Mouse (Mus musculus) midbrain, embryonic 12.5 days (tissue): ENCODE measurements around the gene Nos1ap. TPM values are rescaled to one million over a fixed set of nuclear protein-coding genes. Genes with fewer than 3 reads are reported as not detected.

Experiments
- ATAC-seq: fragments of 200-750 bp; cut with Nextera tagmentation; 2 replicates; pipeline ENCODE4 v1.8.0; 2017; ENCODE audit warnings: low read depth, moderate TSS enrichment, moderate library complexity; ENCODE audit not compliant: low FRiP score
- H3K27ac ChIP-seq: fragments of 300-500 bp; sonication (generic); replicated peaks from 2 replicates; pipeline ENCODE4 v1.5.1; 2016; ENCODE audit warnings: mild to moderate bottlenecking
- H3K27me3 ChIP-seq: fragments of 300-500 bp; sonication (generic); 2 replicates; pipeline ENCODE4 v1.6.1; 2016; ENCODE audit warnings: mild to moderate bottlenecking
- H3K36me3 ChIP-seq: fragments of 300-500 bp; sonication (generic); 2 replicates; pipeline ENCODE4 v1.6.1; 2016
- H3K4me1 ChIP-seq: fragments of 300-500 bp; sonication (generic); 2 replicates; pipeline ENCODE4 v1.6.1; 2016
- H3K4me2 ChIP-seq: fragments of 300-500 bp; sonication (generic); replicated peaks from 2 replicates; pipeline ENCODE4 v1.6.1; 2016; ENCODE audit warnings: mild to moderate bottlenecking, moderate library complexity
- H3K4me3 ChIP-seq: fragments of 300-500 bp; sonication (generic); 2 replicates; pipeline ENCODE4 v1.5.1; 2016; ENCODE audit warnings: mild to moderate bottlenecking
- H3K9ac ChIP-seq: fragments of 300-500 bp; sonication (generic); replicated peaks from 2 replicates; pipeline ENCODE4 v1.6.1; 2016; ENCODE audit warnings: mild to moderate bottlenecking, moderate library complexity
- H3K9me3 ChIP-seq: fragments of 300-500 bp; sonication (generic); 2 replicates; pipeline ENCODE4 v1.6.1; 2016; ENCODE audit warnings: mild to moderate bottlenecking
- WGBS: fragments of 180-500 bp; shearing (Covaris S2); methylation state at CpG from one replicate; pipeline ENCODE4 v1.1.7; 2016; 5-methylcytosine and 5-hydroxymethylcytosine counted together
- polyA plus RNA-seq: library from polyadenylated mRNA; unstranded; fragments of >200 nt; fragmentation: Nextera tagmentation; extraction: Ambion mirVana; gene quantifications from 2 replicates; pipeline ENCODE4 v1.2.1, GENCODE M21; 2016

Nos1ap gene
- polyA plus RNA-seq, 1 experiment from 2014 or later: 11.9 TPM

GRCm38 (mm10) chr1:170293257-170293656 is 296.4 kb downstream of the Nos1ap start:
- Histone ChIP-seq H3K27me3 (no peaks in the 10 kb centered on the region), H3K4me1 (peaks cover 6% of the 10 kb centered on the region; the same call in 1 of the 2 replicates), H3K36me3 (no peaks in the 10 kb centered on the region), H3K4me3 (no peak overlapping the region), H3K4me2 (no peak overlapping the region), H3K9me3 (no peaks in the 10 kb centered on the region), H3K27ac (no peak overlapping the region), H3K9ac (no peak overlapping the region)
- peak; percentile 34; the same call in 1 of the 2 replicates for ATAC-seq
- 60% methylated on average over 5 of the region's 5 CpGs for whole genome bisulfite sequencing

DNA sequence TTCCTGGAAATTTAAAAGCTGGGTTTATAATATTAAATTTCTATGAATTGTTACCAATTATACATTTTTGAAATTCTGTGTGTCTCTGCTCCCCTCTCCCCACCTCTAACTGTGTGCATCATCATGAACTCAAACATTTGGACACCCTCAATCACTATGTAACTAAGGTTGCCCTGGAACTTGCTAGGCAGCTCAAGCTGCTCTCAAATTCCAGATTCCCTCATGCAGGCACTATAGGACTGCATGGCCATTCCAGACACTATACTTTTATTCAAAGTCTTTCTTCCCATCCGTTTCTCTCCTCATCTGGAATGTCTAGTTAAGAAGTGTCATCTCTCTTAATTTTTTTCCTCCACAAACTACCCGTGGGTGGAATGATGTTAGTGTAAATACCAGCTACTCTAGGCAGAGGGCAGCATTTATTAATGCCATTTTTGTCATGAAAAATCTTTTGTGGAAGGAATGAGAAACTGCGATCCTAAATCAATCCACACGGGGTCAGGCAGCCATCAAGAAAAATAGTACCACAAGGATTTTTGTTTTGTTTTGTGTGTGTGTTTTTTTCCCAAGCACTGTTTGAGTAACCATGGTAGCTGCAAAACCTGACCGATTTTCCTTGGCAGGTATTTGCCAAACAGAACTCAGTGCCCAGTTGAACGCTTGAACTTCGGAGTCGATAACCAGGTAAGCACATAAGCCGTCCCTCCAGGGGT is 297.3 kb downstream of the Nos1ap start:
- Histone ChIP-seq H3K4me2 (no peak overlapping the region), H3K36me3 (no peaks in the 10 kb centered on the region), H3K9me3 (no peaks in the 10 kb centered on the region), H3K27me3 (no peaks in the 10 kb centered on the region), H3K27ac (no peak overlapping the region), H3K4me3 (no peak overlapping the region), H3K4me1 (peaks cover 6% of the 10 kb centered on the region; the same call in 1 of the 2 replicates), H3K9ac (no peak overlapping the region)
- 41% methylated on average over 9 of the region's 9 CpGs for WGBS
- ATAC-seq: no peak

DNA sequence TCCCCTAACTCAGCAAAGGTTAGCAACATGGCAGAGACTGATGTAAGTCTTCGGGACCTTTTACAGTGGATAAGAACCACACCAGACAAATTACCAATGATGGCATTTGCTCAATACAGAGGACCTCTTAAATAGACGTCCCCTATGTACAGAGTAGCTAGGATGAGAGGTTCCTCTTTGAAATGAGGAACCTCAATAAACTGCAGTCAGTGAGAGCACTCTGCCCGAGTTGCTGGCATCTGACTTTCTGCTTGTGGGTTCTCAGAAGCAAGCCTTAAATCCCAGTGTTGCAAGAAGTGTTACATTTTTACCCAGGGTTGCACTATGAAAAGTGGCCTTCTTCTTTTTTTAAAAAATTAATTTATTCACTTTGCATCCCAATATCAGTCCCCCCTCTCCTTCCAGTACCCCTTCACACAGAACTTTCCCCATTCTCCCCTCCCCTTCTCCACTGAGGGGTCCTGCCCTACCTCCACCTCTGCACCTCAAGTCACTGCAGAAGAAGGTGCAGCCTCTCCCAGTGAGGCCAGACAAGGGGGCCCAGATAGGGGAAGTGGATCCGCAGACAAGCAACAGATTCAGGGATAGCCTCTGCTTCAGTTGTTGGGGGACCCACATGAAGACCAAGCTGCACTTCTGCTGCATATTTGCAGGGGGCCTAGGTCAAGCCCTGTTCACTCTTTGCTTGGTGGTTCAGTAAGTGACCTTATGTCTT is 307.1 kb downstream of the Nos1ap start:
- Histone ChIP-seq H3K27ac (no peak overlapping the region), H3K9me3 (no peaks in the 10 kb centered on the region), H3K36me3 (no peaks in the 10 kb centered on the region), H3K27me3 (no peaks in the 10 kb centered on the region), H3K4me3 (no peak overlapping the region), H3K4me1 (no peaks in the 10 kb centered on the region), H3K4me2 (no peak overlapping the region), H3K9ac (no peak overlapping the region)
- WGBS: 83% methylated on average over 4 of the region's 4 CpGs
- no peak for ATAC-seq

DNA sequence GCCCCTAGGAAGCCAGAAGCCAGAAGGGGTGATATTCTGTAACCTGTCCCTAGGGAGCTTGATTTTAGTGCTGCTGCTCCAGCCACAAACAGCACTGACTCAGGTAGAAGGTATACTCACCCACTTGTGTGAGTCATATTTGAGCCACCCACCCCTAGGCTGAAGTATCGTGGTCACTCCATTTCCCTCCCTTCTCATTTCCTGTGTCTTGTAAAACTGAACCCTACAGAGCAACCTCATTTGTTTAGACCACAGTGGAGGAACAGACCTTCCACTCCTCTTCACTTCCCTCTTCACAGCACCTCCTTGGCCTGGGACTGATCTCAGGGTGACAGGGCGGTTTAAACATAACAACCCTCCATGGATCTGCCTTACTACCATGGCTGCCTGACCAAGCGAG is 312.6 kb downstream of the Nos1ap start, which contains the start of gene Sh2d1b1:
Sh2d1b1 (plus strand) TSS at position 305 of the 400 bp plus-strand sequence.
- H3K27me3 ChIP-seq: no peaks in the 10 kb centered on the region
- no peaks in the 10 kb centered on the region for H3K36me3 ChIP-seq
- H3K4me1 ChIP-seq: no peaks in the 10 kb centered on the region
- H3K4me3 ChIP-seq: no peak within 1 kb of the TSS
- no peaks in the 10 kb centered on the region for H3K9me3 ChIP-seq
- 91% methylated on average over 3 of the region's 3 CpGs for WGBS
- no peak within 1 kb of the TSS for H3K27ac ChIP-seq
- no peak within 1 kb of the TSS for H3K9ac ChIP-seq
- H3K4me2 ChIP-seq: no peak within 1 kb of the TSS
- ATAC-seq: no peak

DNA sequence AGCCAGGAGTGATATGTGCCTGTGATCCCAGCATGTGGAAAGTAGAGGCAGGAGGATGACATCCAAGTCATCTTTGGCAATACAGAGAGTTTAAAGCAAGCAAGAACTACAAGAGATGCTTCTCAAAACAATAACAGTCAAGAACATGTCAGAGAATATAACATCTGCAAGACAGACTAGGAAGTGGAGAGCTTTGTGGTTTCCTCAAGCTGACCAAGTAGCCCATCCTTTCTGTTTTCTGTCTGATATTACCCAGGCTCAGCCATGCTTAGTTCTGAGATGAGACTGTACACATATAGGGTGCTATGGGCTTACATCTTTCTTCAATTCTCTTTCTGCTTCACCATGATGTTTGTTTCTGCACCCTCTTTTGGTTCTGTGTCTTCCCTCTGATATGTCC is 316.4 kb downstream of the Nos1ap start:
- H3K27ac ChIP-seq: no peak overlapping the region
- H3K4me2 ChIP-seq: no peak overlapping the region
- H3K27me3 ChIP-seq: no peaks in the 10 kb centered on the region
- H3K9ac ChIP-seq: no peak overlapping the region
- H3K4me1 ChIP-seq: no peaks in the 10 kb centered on the region
- ATAC-seq: no peak
- H3K4me3 ChIP-seq: no peak overlapping the region
- no peaks in the 10 kb centered on the region for H3K9me3 ChIP-seq
- no peaks in the 10 kb centered on the region for H3K36me3 ChIP-seq

DNA sequence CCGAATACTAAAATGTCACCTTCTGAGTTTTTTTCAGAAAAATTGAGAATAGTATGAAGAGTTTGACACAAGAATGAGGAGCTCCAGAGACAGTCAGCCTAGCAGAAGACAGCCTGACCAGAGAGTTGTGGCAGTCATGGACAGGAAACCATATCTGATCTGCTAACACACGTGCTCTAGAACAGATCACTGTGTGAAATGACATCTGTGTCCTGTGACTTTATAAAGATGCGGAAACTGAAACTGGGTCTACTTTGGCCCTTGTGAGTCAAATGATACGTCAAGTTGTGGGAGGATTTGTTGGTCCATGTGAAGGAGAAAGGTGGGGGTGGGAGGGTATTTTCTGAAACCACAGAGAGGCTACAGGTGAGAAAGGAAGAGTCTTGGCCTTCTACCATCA is 319.0 kb downstream of the Nos1ap start:
- H3K9me3 ChIP-seq: 0 out of 2 replicates have a peak, but pooled peaks cover 3% of the 10 kb centered on the region
- H3K4me1 ChIP-seq: no peaks in the 10 kb centered on the region
- no peak for ATAC-seq
- WGBS: 91% methylated on average over 4 of the region's 4 CpGs
- H3K27ac ChIP-seq: no peak overlapping the region
- H3K36me3 ChIP-seq: no peaks in the 10 kb centered on the region
- H3K9ac ChIP-seq: no peak overlapping the region
- no peaks in the 10 kb centered on the region for H3K27me3 ChIP-seq
- no peak overlapping the region for H3K4me3 ChIP-seq
- no peak overlapping the region for H3K4me2 ChIP-seq

DNA sequence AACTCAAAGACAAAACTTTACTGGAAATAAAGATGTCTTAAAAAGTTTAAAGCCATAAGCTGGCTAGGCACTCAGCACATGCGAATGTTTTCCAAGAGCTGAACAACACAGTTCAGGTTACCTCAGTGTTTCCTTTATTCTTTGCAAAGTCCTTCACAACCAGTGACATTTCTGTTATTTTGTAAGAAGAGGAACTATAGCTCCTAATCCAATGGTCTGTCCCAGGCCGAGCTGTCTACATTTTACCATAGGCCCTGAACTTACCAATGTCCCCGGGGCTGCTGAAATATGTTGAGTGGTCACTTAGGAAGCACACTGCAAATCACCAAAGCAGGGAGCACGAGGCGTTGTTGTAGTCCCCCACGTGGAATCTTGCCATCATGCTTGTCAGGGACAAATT is 319.4 kb downstream of the Nos1ap start:
- 0 out of 2 replicates have a peak, but pooled peaks cover 3% of the 10 kb centered on the region for H3K9me3 ChIP-seq
- no peaks in the 10 kb centered on the region for H3K4me1 ChIP-seq
- 88% methylated on average over 6 of the region's 6 CpGs for WGBS
- H3K4me2 ChIP-seq: no peak overlapping the region
- no peak overlapping the region for H3K4me3 ChIP-seq
- H3K36me3 ChIP-seq: no peaks in the 10 kb centered on the region
- no peak overlapping the region for H3K9ac ChIP-seq
- no peak for ATAC-seq
- H3K27me3 ChIP-seq: no peaks in the 10 kb centered on the region
- H3K27ac ChIP-seq: no peak overlapping the region

GRCm38 (mm10) chr1:170255560-170255910 is 334.1 kb downstream of the Nos1ap start:
- Histone ChIP-seq H3K36me3 (no peaks in the 10 kb centered on the region), H3K9ac (peak overlapping the region; percentile 86), H3K27ac (no peak overlapping the region), H3K4me1 (0 out of 2 replicates have a peak, but pooled peaks cover 6% of the 10 kb centered on the region), H3K27me3 (0 out of 2 replicates have a peak, but pooled peaks cover 7% of the 10 kb centered on the region), H3K4me3 (peak overlapping the region; percentile 86), H3K4me2 (peak overlapping the region; percentile 77), H3K9me3 (no peaks in the 10 kb centered on the region)
- WGBS: 8% methylated on average over 32 of the region's 32 CpGs
- ATAC-seq: peak; percentile 100

- WGBS: 31% methylated on average over 26 of the region's 30 CpGs
- H3K27ac ChIP-seq: no peak overlapping the region
- ATAC-seq: peak; percentile 86; the same call in 1 of the 2 replicates
These were observed 334.6 kb downstream of the Nos1ap start for GRCm38 (mm10) chr1:170254893-170255559.

More at GRCm38 (mm10) chr1:170254893-170255559, 334.6 kb downstream of the Nos1ap start:
- Histone ChIP-seq H3K9ac (peak overlapping the region; percentile 86), H3K4me2 (peak overlapping the region; percentile 77), H3K27me3 (0 out of 2 replicates have a peak, but pooled peaks cover 7% of the 10 kb centered on the region), H3K4me3 (peak overlapping the region; percentile 86), H3K9me3 (no peaks in the 10 kb centered on the region), H3K4me1 (0 out of 2 replicates have a peak, but pooled peaks cover 6% of the 10 kb centered on the region), H3K36me3 (no peaks in the 10 kb centered on the region)

Other genes with a start within 250 kb of the Nos1ap start
- 4.0 and 4.9 TPM in 2 replicates for gene Olfml2b, start 54.7 kb upstream of the Nos1ap start, polyA plus RNA-seq